Mouse (Mus musculus) telencephalon, adult 2 months (tissue): ENCODE measurements at regions not wholly inside any gene's neighbourhood (a gene's known extent, or its start where the extent isn't known, plus 50 kb on each side); places are given as distances from the start of the nearest gene placed in this dataset.

Source experiments
- DNase-seq: peaks from one replicate; pipeline ENCODE4 v3.0.0-alpha.2; 2011; ENCODE audit warnings: low read depth, low spot score

- no peak for DNase-seq
Measured at GRCm38 (mm10) chr8:11979056-11979455, 138.8 kb downstream of the Tex29 start.

DNA sequence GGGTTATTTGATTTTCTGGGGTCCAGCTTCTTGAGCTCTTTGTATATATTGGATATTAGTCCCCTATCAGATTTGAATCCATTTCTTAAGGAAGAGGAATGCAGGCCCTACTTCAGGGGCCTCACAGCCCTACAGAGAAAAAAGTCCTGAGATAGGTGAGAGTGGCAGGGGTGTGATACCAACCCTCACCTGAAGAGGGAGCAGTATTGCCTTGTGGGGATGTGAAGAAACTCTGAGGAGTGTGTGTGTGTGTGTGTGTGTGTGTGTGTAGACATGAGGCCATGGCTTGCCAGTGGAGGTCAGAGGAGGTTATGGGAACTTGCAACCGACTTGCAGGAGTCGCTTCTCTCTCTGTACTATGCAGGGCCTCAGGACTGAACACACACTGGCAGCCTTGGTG lies 141.2 kb downstream of the Tex29 start:
- DNase-seq = no peak

GRCm38 (mm10) chr8:11990024-11990423 lies 149.8 kb downstream of the Tex29 start:
- no peak for DNase-seq

DNA sequence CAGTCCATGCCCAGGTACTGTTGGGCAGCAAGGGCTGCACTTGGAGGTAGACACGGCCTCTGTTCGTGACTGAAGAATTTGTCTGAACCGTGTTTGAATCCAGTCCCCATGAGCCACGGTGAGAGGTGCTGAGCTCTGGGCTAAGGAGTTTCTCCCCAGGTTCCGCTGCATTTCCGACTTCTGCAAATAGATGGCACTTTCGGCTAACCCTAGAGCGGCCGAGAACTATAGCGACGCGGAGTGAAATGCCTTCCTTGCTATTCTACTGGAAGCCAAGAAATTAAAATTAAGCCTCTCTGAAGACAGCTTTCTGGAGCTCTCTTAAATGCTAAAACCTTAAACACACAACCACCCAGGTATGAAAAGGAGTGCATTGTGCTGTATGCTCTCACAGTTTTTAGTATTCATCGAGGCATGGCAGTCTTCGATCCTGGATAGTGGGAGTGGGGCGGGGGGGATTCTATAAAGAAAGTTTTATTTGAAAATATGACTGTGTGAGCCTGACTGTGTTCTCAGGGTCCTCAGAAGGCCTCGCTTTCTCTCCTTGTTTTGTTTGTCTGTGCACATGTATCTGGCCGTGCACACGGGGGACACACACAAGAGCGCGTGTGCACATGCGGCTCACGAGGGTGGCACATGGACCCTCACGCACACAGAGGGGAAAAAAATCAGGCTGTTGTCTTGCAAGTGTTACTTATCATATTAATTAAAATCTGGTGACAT lies 159.6 kb downstream of the Tex29 start:
- peak; percentile 46 for DNase-seq

- DNase-seq = no peak
Measured at GRCm38 (mm10) chr8:12000459-12000789, 160.2 kb downstream of the Tex29 start.

DNA sequence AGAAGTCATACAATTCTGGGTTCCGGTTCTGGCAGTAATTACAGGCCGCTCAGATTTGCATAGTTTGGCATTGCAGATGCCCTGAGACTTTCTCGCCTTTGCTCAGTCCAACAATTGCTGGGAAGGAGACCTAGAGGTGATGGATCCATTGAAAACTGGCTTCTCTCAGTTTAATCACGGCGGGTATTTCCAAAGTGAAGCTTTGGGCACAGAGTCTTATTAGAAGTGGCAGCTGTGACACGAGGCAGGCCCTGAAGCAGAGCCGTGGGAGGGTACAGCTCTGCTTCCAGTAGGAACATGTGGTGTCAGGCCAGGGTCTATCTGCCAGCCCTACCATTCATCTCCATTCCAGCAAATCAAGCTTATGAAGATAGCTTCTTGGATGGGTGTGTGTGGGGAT lies 164.0 kb downstream of the Tex29 start:
- no peak for DNase-seq

- DNase-seq = no peak
Measured at GRCm38 (mm10) chr8:12012769-12013168, 172.5 kb downstream of the Tex29 start.

- no peak for DNase-seq
Measured at GRCm38 (mm10) chr8:12017750-12018149, 177.5 kb downstream of the Tex29 start.

DNA sequence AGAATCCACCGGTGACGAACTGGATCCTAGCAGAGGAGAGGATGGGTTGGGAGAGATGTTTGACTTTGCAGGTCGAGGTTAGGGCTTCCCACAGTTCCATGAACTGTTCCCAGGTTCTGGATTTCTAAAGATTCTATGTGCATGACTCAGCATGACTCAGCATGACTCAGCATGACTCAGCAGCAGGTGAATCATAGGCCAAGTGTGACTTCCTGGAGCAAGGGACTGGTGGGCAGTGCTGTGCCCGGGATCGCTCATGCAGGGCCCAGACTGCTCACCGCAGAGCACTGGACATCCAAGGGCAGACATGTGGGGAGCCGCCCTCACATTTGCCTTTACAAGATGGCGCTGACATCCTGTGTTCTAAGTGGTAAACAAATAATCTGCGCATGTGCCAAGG lies 179.0 kb downstream of the Tex29 start:
- DNase-seq = no peak

- DNase-seq = no peak
Measured at GRCm38 (mm10) chr8:12023669-12024390, 183.6 kb downstream of the Tex29 start.

GRCm38 (mm10) chr8:12030363-12031116 lies 190.3 kb downstream of the Tex29 start:
- no peak for DNase-seq

- peak; percentile 58 for DNase-seq
Measured at GRCm38 (mm10) chr8:12031796-12032195, 191.5 kb downstream of the Tex29 start.

- no peak for DNase-seq
Measured at GRCm38 (mm10) chr8:12032386-12032785, 192.1 kb downstream of the Tex29 start.

GRCm38 (mm10) chr8:12036349-12036748 lies 196.1 kb downstream of the Tex29 start:
- no peak for DNase-seq

GRCm38 (mm10) chr8:12040924-12041323 lies 200.7 kb downstream of the Tex29 start:
- no peak for DNase-seq

GRCm38 (mm10) chr8:12041662-12042061 lies 201.4 kb downstream of the Tex29 start:
- no peak for DNase-seq

- no peak for DNase-seq
Measured at GRCm38 (mm10) chr8:12050841-12051240, 210.6 kb downstream of the Tex29 start.

DNA sequence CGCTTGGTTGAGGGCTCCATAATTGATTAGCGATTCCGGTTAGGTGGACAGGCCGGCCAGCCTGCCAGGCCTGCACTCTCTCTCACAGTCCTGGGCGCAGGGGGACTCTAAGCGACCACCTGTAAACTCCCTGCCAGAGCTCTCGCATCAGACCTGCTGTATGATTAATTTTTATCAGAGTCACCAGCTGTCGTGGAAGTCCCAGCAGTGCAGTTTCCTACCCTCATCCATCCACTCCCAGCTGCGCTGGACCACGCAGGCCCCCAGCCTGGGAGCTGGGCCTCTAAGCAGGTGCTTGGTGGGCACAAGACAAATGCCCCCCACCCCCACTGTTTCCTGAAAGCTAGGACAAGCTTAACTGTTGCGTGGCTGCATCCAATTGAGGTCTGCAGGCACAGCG lies 211.1 kb downstream of the Tex29 start:
- no peak for DNase-seq

- no peak for DNase-seq
Measured at GRCm38 (mm10) chr8:12055931-12056330, 215.7 kb downstream of the Tex29 start.

- no peak for DNase-seq
Measured at GRCm38 (mm10) chr8:12061237-12061636, 217.4 kb upstream of the A230072I06Rik start.

GRCm38 (mm10) chr8:12062710-12063109 lies 215.9 kb upstream of the A230072I06Rik start:
- no peak for DNase-seq

DNA sequence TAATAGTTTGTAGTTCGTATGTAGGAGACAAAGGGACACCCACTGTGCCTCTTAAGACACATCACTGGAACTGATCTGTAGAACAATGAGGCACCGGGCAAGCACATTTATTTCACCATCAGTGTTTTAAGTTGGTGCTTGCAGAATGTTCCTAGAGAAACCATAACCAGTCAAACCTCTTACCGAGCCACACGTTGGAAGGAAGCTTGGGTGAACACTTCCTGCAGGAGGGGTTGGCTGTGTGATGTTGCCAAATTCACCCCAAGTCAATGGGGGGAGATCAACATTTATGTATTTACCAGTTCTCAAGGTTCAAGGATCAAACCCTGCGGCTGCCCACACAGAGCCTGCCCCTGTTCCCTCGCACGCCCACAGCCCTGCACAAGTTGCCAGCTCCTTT lies 214.0 kb upstream of the A230072I06Rik start:
- no peak for DNase-seq

DNA sequence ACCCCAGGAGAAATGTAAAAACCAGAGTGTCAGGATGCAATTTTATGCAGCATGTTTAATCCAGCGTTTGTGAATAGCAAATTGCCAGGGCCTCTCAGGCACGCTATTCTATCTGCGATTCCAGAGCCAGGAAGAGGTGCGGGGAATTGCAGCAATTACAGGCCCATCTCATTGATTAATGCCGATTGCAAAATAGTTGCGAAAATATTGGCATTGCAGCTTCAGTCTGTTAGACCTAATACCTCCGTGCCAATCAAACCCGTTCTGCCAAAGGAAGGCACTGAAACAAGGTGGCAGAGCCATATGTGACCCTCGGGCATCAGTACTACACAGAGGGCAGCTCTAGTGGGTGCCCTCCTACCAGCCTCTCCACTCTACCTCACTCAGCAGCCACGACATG lies 212.2 kb upstream of the A230072I06Rik start:
- no peak for DNase-seq
